9 mouse cellular contexts compared by ENCODE assay signal in genomic region chr6:142988753-142989152, GRCm38 (mm10). TPM values are rescaled to one million over a fixed set of nuclear protein-coding genes. Genes with fewer than 3 reads are reported as not detected.
DNase-seq lines count a peak whose midpoint lies in the region; ATAC-seq and TF ChIP-seq lines count a peak whose summit lies in the region.
"Had no signal": no experiment of that assay in that cellular context is flagged by ENCODE, and none has a peak within 500 bp of the region (broad histone marks: within the 10 kb centered on the region; RNA-seq: fewer than 3 reads in every experiment).

No protein-coding gene starts in this region.

- no peak for TF ChIP-seq POLR2A in bone marrow, adult 2 months (IDR thresholded peaks at IDR 0.05; ENCODE audit: borderline replicate concordance, control insufficient read depth, low read depth, low read length)

- no peak overlapping the region for H3K9ac ChIP-seq in embryonic facial prominence, embryonic 14.5 days (ENCODE audit: low read depth, low read length)
- H3K9ac ChIP-seq in midbrain, embryonic 13.5 days (replicated peaks): no peak overlapping the region
- H3K9ac ChIP-seq: embryonic facial prominence, embryonic 12.5 days had no signal

- peaks cover 2% of the 10 kb centered on the region; the same call in 1 of the 2 replicates for H3K4me1 ChIP-seq in bone marrow, adult 2 months (ENCODE audit: control insufficient read depth, insufficient read depth, low read length)
- peaks cover 5% of the 10 kb centered on the region; the same call in 1 of the 2 replicates for H3K4me1 ChIP-seq in embryonic facial prominence, embryonic 14.5 days (ENCODE audit: control insufficient read depth, insufficient read depth, low read length)
- peaks cover 25% of the 10 kb centered on the region for H3K4me1 ChIP-seq in midbrain, embryonic 13.5 days (replicated peaks)

- H3K4me3 ChIP-seq in bone marrow, adult 2 months (replicated peaks; ENCODE audit: control insufficient read depth, low read depth, low read length): no peak overlapping the region
- no peak overlapping the region for H3K4me3 ChIP-seq in embryonic facial prominence, embryonic 14.5 days (ENCODE audit: low read depth, low read length)
- H3K4me3 ChIP-seq in midbrain, embryonic 13.5 days (replicated peaks): no peak overlapping the region
- H3K4me3 ChIP-seq: embryonic facial prominence, embryonic 12.5 days had no signal

- peak; percentile 72 for DNase-seq in layer of hippocampus, adult 11-12 months (ENCODE audit: low spot score)
- no peak for DNase-seq in layer of hippocampus, adult 9-11 months
- DNase-seq in embryonic facial prominence, embryonic 14.5 days (ENCODE audit: low spot score): peak; percentile 19
- peak; percentile 62 to 74 for DNase-seq in heart, postnatal 36 days
- DNase-seq in left cerebral cortex, postnatal 10 days (ENCODE audit: extremely low spot score in 1 of 2, low spot score in 2 of 2): peak; percentile 20 to 67
- peak; percentile 87 for DNase-seq in testis, postnatal 10 days (ENCODE audit: low spot score)

- no peak overlapping the region for H3K27ac ChIP-seq in bone marrow, adult 2 months (ENCODE audit: control insufficient read depth, insufficient read depth, low read depth, low read length, poor library complexity)
- no peak overlapping the region for H3K27ac ChIP-seq in embryonic facial prominence, embryonic 14.5 days (replicated peaks; ENCODE audit: low read depth, low read length)
- no peak overlapping the region for H3K27ac ChIP-seq in midbrain, embryonic 13.5 days
- H3K27ac ChIP-seq: embryonic facial prominence, embryonic 12.5 days had no signal

- intact Hi-C loops in heart, postnatal 36 days (cut with DNase I): loop anchor here (1.0 kb wide), 1 partner anchor 187 kb away; no protein-coding TSS in a partner anchor
- intact Hi-C loops in left cerebral cortex, postnatal 10 days (cut with DNase I): no loop called here

- H3K9me3 ChIP-seq in embryonic facial prominence, embryonic 14.5 days (ENCODE audit: control insufficient read depth, low read length): no peaks in the 10 kb centered on the region
- H3K9me3 ChIP-seq in midbrain, embryonic 13.5 days: no peaks in the 10 kb centered on the region
- H3K9me3 ChIP-seq: embryonic facial prominence, embryonic 12.5 days had no signal

- peak; percentile 93 for TF ChIP-seq CTCF in bone marrow, adult 2 months (IDR thresholded peaks at IDR 0.05; ENCODE audit: control insufficient read depth, insufficient read depth, low read length)

- no peaks in the 10 kb centered on the region for H3K27me3 ChIP-seq in embryonic facial prominence, embryonic 14.5 days (replicated peaks; ENCODE audit: control insufficient read depth, insufficient read depth, low read length)
- no peaks in the 10 kb centered on the region for H3K27me3 ChIP-seq in midbrain, embryonic 13.5 days

- 19% methylated on average over 10 of the region's 10 CpGs for WGBS in bone marrow, adult 2 months
- WGBS in embryonic facial prominence, embryonic 14.5 days: 28% methylated on average over 10 of the region's 10 CpGs
- 27% methylated on average over 10 of the region's 10 CpGs for WGBS in midbrain, embryonic 13.5 days

- 0 out of 2 replicates have a peak, but pooled peaks have one; percentile 33 for ATAC-seq in embryonic facial prominence, embryonic 14.5 days (ENCODE audit: low read depth)
- ATAC-seq in midbrain, embryonic 13.5 days: peak; percentile 48; the same call in 1 of the 2 replicates

- no peaks in the 10 kb centered on the region for H3K36me3 ChIP-seq in embryonic facial prominence, embryonic 14.5 days (ENCODE audit: control insufficient read depth, insufficient read depth, low read length)
- no peaks in the 10 kb centered on the region for H3K36me3 ChIP-seq in midbrain, embryonic 13.5 days
- H3K36me3 ChIP-seq: embryonic facial prominence, embryonic 12.5 days had no signal

- no peak overlapping the region for H3K4me2 ChIP-seq in embryonic facial prominence, embryonic 14.5 days (ENCODE audit: low read depth, low read length)
- H3K4me2 ChIP-seq in midbrain, embryonic 13.5 days (replicated peaks): no peak overlapping the region
- H3K4me2 ChIP-seq: embryonic facial prominence, embryonic 12.5 days had no signal

RNA-seq across cellular contexts. Expression of gene St8sia1, which starts 24.5 kb away (rescaled TPM):
- polyA plus RNA-seq in bone marrow, adult 2 months (2011; ENCODE audit: insufficient read depth, insufficient read length, low replicate concordance, missing spikeins): 0.11 and 0.47 TPM in 2 replicates
- 1.1 and 1.8 TPM in 2 replicates for polyA plus RNA-seq in embryonic facial prominence, embryonic 14.5 days (2014; fragmentation: Nextera tagmentation; extraction: Ambion mirVana)
- under 1 TPM; 0.11 to 0.39 TPM for total RNA-seq in heart, postnatal 36 days (2021)
- 10 to 100 TPM; 21.7 to 24.4 TPM for total RNA-seq in left cerebral cortex, postnatal 10 days (2021)
- polyA plus RNA-seq in midbrain, embryonic 13.5 days (2015; fragmentation: Nextera tagmentation; extraction: Ambion mirVana): 8.0 and 8.4 TPM in 2 replicates
